Mouse (Mus musculus): ENCODE results near the gene Polr2f.

The Polr2f gene

DNA sequence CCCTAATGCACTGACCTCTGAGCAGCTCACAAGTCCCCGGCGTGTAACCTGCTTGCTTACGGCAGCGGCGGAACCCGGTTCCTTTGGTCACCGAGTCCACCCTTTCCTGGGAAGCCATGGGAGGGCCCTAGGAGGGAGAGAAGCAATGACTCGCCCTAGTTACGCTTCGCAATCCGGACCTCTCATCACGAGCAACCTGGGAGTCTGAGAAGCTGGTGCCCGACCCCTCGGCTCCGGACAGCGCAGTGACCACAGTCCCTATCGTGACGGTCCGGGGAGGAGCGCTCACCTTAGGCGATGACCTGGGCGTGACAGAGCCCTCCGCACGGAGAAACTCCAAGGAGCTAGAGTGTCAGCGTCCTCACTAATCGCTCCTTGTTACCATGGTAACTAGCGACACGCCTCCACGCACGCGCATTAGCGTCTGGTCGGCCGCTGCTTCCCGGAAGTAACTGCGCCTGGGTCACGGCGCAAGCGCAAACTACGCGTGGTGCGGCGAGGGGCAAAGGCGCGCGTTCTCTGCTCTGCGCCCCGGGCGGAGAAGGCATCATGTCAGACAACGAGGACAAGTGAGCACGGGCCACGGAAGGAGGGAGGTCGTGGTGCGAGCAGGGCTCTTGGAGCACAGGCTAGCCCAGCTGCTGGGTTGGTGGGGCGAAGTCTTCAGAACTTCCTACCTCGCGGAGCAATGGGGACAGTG lies at the start of gene Polr2f, which contains the start of gene 1700088E04Rik:
TSS of gene Polr2f (plus strand) at position 144 of the 700 bp plus-strand sequence.
TSS of gene 1700088E04Rik (minus strand) at position 388 of the 700 bp plus-strand sequence.
- DNase-seq (ENCODE audit: low spot score), result peak; percentile 100

DNA sequence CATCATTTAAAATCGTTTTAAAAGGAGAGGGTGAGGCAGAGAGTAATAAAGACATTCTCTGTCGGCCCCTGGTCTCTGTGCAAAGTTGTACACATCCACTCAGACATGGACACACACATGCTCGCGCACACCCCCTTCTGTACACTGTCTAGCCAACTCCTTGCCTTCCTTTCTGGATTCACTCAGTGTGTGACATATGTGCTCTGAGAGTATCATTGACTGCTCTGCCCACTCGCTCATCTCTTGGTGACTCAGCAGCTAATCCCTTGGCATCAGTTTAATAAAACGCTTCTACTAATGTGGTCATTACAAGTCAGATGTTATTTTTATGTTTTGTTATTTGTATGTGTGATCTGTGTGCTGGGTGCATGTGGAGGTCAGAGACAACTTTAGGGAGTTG lies 48.5 kb upstream of the Polr2f start:
- peak; percentile 67 for DNase-seq (ENCODE audit: low spot score)

DNA sequence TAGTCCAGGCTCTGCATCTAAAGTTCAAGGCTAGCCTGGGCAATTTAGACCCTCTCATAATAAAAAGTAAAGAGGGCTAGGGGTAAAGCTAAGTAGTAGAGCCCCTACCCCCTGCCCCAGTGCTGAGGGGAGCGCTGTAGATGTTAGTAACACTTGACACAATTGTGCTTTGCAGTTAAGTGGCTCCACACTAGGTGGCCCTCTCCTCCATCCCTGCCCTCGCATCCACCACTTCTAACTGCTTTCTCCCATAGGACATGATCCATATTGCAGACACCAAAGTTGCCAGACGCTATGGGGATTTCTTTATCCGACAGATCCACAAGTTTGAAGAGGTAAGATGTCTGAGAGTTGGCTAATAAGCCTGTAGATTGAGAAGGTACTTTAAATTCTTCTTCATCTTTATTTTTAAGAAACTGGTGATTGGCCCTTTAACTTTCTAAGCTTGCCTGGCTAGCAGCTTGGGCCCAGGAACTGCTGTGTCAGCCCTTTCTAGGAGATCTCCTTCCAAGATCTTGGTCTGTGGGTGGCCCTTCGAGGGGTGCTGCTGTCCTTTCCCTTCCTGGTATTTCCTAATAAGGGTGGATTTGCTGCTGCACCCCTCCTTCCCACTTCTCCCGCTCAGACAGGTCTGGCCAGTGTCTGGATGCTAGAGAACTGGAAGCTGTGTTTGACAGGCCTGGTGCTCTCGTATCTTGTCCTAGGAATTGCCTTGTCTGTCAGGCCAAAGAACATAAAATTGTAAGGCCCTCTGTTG lies 47.5 kb upstream of the Polr2f start:
- peak; percentile 74 for DNase-seq (ENCODE audit: low spot score)

DNA sequence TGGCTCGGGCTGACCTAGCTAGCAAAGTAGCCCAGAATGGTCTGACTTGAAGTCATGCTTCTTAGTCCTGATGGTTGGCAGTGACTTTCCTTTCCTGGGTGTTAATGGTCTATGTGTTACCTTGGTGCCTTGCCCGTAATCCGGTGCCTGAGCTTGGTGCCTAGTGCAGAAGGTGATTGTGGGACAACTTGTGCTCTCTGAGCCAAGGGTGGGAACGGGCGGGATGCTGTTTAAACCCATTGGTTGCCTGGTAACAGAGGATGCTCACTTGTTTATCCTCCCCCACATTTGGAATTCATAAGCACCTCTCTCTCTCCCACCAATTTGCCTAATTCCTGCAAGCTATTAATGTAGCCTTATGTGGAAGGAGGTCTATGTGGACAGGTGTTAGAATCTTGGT lies 45.3 kb upstream of the Polr2f start:
- no peak for DNase-seq (ENCODE audit: low spot score)

DNA sequence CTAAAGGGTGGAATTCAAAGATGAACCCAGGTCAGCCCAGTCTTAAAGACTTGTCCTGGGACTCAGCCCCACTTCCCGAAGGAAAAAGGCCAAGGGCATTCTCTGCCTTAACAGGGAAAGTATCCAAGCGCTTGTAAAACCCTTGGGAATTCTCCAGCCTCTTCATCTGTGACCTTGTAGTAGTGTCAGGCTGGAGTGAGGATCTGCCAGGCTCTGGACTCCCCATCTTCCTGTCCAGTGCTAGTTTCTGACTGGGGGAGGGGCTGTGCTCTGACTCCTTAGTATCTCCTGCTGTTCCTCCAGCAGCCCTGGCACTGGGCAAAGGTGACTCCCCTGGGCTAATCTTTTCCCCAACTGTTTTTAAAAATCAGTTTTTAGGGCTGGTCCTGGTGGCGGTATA lies 44.3 kb upstream of the Polr2f start:
- peak; percentile 52 for DNase-seq (ENCODE audit: low spot score)

DNA sequence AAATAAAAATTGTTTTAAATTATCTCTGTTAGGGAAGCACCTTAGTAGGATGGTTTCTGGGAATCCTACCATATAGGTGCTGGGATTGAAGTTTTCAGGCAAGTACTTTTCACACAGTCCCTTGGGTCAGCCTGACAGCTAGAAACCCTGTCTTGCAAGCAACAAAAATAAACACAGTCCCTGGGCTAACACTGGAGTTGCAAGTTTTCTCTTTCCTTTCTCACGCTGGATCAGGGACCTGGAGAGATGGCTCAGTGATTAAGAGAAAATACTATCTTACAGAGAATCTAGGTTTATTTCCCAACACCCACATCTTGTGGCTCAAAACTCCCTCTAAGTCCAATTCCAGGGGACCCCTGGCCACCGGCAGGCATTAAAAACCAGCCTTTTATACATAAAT lies 43.7 kb upstream of the Polr2f start:
- DNase-seq (ENCODE audit: low spot score), result no peak

DNA sequence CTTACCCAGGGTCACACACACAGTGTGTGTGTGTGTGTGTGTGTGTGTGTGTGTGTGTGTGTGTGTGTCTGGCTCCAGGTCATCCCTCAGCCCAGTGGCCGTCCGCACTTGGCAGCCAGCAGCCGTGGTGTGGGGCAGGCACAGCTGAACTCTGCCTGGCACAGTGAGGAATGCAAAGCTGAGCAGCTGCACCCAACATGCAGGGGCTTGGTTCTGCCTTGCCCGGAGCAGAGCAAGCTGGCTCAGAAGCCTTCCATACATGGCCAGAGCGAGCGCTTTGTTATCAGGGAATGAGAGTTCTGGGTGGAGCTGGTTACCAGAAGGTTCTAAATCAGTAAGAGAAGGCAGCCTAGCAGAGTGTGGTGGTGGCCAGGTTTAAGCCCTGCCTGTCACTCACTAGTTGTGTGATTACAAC lies 43.2 kb upstream of the Polr2f start:
- peak; percentile 70 for DNase-seq (ENCODE audit: low spot score)

DNA sequence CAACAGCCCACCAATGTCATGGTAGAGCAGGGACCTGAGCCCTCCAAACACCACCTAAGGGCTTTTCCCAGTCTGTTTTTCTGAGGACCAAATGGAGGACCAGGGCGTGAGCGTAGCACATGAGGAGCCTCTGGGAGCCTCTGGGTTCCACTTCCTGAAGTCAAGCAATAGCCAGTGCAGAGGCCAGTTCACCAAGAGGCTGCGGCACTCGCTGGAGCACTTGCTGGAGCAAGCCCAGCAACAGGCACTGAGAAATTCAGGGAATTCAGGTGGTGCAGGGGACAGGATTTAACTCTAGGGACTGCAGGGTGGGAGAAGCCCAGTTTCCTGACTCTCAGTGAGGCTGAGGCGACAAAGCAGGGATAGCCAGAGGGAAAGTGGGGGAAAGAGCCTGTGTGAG lies 42.6 kb upstream of the Polr2f start:
- DNase-seq (ENCODE audit: low spot score), result no peak

DNA sequence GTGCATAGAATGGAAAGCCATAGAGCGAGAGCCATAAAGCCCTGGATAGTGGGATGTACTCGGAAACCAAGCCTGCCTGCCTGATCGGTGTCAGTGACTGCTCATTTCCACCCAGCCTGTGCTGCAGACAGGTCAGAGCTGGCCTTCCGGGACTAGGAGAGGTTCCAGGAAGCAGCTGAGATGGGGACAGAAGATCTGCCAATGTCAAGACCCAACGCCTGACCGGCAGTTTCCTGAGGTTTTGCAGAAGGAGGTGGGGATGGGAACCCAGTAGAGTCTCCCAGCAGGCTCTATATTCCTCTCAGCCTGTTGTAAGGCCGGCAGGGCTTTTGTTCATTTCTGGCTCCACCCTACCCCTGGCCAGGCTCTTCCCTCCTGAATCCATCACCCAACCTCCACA lies 41.9 kb upstream of the Polr2f start:
- DNase-seq (ENCODE audit: low spot score), result no peak

DNA sequence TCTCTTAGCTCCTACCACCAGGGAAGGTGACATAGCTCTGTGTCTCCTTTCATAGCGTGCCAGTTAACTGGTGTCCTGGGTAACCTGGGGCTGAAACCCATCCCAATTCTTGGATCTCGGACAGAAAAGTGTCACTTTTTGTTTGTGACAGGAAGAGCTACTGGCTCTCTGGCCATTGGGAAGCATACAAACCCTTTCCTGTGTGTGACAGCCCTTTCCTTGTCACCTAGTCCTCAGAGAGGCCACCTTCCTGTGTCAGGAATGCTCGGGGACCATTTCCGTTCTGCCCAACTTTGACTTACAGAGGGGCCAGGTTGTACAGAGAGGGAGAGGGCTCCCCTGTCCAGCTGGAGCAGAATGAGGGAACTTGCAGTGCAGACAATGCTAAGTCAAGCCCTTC lies 41.4 kb upstream of the Polr2f start:
- no peak for DNase-seq (ENCODE audit: low spot score)

DNA sequence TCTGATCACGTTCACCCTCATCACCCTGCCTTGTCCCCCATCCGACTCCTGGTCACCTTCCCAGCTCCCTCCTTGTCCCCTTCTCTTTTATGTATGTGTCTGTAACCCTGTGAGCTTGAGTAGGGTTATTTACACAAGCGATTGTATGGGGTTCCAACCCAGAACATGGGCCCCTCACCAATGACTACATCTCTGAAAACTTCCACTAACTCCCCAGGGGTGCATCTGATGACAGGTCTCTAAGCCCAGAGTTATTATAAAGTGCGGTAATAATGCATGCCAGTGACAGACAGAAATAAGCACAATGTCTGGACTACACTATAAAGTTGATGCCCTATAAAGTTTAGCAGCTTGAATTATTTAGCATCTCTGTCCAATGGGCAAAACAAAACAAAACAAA lies 40.4 kb upstream of the Polr2f start:
- DNase-seq (ENCODE audit: low spot score), result no peak

DNA sequence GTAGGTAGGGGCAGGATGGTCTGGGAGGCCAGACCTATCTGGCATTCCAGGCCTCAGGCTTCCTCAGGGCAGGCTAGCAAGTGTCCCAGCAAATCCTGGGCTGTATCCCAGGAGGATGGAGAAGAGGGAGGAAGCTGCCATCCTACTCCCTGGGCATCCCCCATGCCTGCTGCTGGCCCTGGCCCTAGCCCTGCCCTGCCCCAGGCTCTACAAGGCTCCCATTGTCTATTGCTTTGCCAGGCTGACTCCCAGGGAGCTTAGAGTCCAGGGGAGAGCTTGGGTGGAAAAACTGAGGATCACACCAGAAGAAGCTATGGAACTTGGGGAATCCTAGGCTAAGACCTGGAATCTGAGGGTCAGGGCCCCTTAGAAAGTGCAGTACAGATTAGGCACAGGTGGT lies 39.3 kb upstream of the Polr2f start:
- DNase-seq (ENCODE audit: low spot score), result no peak

DNA sequence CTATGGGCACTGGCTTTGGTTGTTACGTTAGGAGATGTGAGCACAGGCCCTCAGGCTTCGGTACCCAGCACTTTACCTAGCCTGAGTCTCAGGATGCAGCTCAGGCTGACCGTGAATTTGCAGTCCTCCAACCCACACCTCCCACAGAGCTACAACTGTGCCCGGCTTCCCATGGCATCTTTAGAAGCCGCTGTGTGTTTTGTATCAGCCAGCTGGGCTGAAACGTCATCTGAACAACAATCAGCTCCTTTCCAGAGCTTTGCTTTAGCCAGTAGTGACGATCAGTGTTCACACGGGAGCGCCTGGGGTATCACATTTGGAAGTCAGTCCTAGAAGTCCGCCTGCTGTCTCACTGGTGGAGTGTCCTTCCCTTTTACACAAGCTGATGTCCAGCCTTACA lies 37.5 kb upstream of the Polr2f start:
- DNase-seq (ENCODE audit: low spot score), result no peak

DNA sequence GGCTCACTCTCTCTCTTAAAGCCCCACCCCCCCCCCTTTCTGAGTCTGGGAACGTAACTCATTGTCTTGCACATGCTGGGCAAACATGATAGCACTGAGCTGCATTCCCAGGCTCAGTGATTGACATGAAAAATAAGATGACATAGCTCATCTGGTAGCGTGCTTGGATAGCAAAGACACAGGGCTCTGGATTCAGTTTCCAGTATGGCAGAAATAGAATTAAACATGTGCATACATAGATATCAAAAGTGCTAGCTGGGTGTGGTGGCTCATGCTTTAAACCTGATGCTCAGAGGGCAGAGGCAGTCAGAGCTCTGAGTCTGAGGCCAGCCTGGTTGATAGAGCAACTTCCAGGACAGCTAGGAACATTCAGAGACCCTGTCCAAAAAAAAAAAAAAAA lies 35.0 kb upstream of the Polr2f start:
- no peak for DNase-seq (ENCODE audit: low spot score)

DNA sequence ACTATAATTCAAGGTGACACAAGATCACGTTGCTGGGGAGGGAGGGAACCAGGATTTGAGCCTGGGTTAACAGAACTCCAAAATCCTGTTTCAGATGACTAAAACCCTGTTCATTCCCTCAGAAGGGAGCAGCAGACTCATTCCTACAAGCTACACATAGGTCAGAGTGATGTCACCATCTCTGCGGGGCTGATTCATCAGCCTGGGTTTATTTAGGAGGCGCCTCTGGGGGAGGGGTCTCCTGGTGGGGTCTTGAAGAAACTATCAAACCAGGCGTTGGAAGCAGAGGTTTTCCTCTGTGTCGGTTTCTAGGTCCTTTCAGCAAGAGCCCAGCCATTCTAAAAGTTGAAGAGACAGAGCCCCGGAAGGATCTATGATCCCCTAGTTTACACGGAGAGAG lies 32.8 kb upstream of the Polr2f start:
- DNase-seq (ENCODE audit: low spot score), result peak; percentile 83

DNA sequence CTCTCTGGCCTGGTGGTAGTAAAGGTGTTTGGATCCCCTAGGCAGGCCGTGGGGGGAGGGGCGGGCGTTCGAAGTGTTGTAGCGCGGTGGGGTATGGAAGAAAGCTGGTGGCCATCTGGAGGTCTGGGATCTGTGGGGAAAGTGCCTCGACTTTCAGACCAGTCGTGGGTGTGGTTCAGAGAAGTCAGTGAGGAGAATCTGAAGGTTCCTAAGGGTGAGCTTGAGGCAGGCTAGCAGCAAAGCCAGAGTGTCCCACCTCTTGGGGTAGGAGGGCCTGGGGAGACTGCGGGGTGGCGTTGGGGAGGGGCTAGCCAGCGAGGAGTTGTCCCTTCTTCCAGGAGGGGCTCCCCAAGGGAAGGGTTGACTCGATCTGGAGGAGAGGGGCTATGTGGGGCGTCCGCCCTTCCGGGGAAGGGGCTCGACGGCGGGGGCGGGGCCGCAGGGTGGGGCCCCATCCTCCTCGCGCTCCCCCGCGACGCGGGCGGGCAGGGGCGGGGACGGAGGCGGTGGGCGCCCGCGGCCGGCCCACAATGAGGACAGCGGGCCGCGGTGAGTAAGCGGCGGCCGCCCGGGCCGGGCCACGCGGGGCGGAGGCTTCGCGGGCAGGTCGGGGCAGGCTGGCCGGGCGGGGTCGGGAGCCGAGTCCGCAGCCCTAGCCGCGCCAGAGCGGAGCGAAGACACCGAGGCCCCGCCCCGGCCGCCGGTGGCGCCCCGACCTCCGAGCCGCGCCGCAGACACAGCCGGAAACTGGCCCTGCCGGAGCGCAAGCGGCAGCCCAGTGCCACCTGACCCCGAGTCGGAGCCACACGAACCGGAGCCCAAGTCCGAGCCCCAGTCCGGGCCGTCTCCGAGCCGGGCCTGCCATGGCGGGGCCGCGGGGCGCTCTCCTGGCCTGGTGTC lies 32.1 kb upstream of the Polr2f start, which contains the start of gene Micall1:
TSS of gene Micall1 (plus strand) at position 478 of the 900 bp plus-strand sequence.
- peak; percentile 91 for DNase-seq (ENCODE audit: low spot score)

DNA sequence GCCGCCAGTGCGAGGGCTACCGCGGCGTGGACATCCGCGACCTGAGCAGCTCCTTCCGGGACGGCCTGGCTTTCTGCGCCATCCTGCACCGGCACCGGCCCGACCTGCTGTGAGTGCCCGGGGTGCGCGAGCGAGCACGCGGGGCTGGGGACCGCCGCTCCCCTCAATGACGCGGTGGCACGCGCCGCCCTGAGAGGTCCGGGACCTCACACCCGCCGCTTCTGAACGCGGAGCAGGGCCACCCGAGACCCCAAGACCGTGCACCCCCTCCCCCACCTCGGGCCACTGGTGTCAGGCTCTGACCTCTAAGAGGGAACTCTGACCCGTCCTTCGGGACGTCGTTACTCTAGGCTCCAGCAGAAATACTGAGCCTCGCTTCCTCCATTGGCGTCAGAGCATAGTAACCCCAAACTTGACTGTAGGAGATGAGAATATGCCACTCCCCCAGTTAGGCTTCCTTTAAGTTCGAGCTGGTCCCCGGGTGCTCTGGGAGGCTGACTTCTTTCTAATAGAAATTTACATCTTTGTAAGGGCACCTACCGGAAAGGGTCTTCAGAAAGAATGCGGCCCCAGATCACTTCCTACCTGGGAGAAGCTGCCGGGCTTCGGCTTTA lies 31.4 kb upstream of the Polr2f start:
- DNase-seq (ENCODE audit: low spot score), result peak; percentile 45

DNA sequence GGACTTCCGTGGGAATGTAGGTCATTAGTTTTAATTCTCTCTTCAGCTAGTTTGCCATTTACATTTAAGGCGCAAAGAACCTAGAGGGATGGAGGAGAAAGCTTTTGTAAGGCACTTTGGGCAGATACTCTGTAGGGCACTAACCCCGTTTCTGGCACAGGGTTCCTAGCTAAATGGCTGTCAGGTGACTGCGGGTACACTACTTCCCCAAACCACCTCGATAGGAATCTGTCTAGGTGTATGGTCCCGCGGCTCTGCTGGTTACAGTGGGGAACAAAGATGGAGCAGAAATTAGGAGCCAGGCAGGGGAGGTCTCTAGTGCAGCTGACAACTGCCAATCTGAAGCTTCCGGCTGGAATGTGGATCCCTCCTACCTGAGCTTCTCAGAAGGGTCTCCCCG lies 30.8 kb upstream of the Polr2f start:
- DNase-seq (ENCODE audit: low spot score), result no peak

DNA sequence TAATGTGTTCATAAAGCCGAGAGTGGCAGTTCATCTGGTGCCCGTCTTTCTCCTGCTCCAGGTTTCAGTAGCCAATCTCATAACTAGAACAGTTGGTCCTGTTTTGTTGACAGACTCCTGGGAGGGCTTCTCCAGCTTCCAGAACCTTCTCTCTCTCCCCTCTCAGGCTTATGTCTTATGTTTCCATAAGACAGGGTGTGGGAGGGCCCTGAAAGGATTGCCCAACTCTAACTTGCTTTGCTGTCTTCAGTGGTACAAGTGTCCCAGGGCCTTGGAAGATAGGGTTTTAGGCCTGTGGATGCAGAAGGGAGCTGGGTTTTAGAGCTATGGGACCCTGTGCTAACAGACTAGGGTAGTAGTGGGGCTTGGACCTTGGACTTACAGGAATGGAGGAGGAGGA lies 30.3 kb upstream of the Polr2f start:
- no peak for DNase-seq (ENCODE audit: low spot score)

DNA sequence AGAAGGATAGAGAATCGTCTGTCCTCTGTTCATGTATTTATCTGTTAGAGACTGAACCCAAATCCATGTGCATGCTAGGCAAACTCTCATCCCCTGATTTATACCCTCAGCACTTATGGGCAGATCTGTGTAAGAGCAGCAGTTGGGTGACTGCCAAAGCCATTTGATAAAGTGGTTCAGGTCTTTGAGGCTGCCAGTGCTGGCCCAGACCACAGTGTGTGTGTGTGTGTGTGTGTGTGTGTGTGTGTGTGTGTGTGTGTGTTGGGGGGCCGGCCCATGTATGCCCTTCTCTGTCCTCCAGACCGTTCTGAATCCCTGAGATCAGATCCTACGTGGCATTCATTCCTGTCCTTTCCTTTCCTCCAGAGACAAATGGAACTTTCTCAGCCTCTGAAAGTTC lies 29.0 kb upstream of the Polr2f start:
- DNase-seq (ENCODE audit: low spot score), result peak; percentile 84

DNA sequence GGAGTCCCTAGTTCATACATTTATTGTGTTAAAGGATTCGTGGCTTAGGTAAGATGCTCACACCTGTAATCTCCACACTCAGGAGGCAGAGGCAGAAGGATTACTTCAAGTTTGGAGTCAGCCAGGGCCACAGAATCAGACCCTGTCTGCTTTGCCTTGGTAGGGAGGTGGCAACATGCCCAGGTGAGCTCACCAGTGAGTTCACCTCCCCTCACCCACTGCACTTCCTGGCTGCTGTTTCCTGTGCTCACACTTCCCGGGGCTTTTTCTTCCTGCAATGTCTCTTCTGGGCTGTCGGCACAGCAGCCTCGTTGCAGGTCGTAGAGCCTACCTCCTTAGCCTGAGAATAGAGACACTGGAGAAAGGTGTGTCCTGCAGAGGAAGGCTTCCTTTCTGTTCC lies 25.5 kb upstream of the Polr2f start:
- no peak for DNase-seq (ENCODE audit: low spot score)

DNA sequence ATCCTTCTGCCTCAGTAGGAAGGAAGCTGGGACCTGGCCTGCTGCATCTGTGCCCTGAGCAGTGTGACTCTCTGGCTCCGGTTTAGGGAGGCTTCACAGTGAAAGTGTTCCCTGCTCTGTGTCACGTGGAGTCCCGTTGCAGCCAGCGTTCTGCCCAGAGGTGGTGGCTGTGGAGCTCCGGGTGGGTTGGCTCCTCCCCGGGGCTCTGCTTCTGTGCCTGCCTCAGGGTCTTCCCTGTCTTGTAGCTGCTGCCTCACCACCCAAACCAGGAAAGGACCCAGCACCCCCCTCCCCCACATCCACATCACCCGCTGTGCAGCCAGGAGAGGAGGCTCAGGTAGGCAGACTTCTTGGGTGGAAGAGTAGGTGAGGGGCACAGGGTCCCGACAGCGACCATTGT lies 21.3 kb upstream of the Polr2f start:
- DNase-seq (ENCODE audit: low spot score), result no peak

Data from MN1 (cell line).